Mouse (Mus musculus) CH12.LX (cell line): ENCODE measurements at regions not wholly inside any gene's neighbourhood (a gene's known extent, or its start where the extent isn't known, plus 50 kb on each side); places are given as distances from the start of the nearest gene placed in this dataset.

Experiments
- DNase-seq: peaks from one replicate; pipeline ENCODE4 v3.0.0-alpha.2; 2013; ENCODE audit errors: extremely low read depth
- H3K27ac ChIP-seq: 2 replicates; pipeline ENCODE4 v1.5.1; 2012; ENCODE audit warnings: low read depth, mild to moderate bottlenecking, control low read depth, moderate library complexity; ENCODE audit not compliant: insufficient read depth
- H3K27me3 ChIP-seq: replicated peaks from 2 replicates; pipeline ENCODE3; 2012; ENCODE audit warnings: inconsistent platforms
- H3K36me3 ChIP-seq, 2 experiments: replicated peaks in 1 of 2; 2 replicates each; pipeline versions ENCODE3 to v1.6.1; 2012; ENCODE audit warnings: inconsistent platforms in 1 of 2, low read length in 1 of 2, mild to moderate bottlenecking in 1 of 2, mixed read lengths in 1 of 2, moderate library complexity in 1 of 2; ENCODE audit not compliant: control insufficient read depth in 1 of 2, insufficient read depth in 1 of 2
- H3K4me1 ChIP-seq, 2 experiments: 2 replicates each; pipeline ENCODE4 v1.6.1; 2012; ENCODE audit warnings: inconsistent platforms in 1 of 2, moderate library complexity in 1 of 2; ENCODE audit not compliant: insufficient read depth in 2 of 2, control insufficient read depth in 1 of 2
- H3K4me2 ChIP-seq: 2 replicates; pipeline ENCODE4 v1.6.1; 2012; ENCODE audit warnings: low read depth, mild to moderate bottlenecking, control low read depth; ENCODE audit not compliant: poor library complexity, insufficient read depth, severe bottlenecking
- H3K4me3 ChIP-seq, 3 experiments: fragments of 150-350 bp in 1 of 3; sonication (generic) in 1 of 3; replicated peaks in 1 of 3; 2 replicates each; pipeline versions ENCODE3 to v1.5.1; 2011 to 2012; ENCODE audit warnings: low read depth in 2 of 3, low read length in 2 of 3, mild to moderate bottlenecking in 2 of 3, moderate library complexity in 2 of 3, control low read depth in 1 of 3, improper control_type of control experiment in 1 of 3, inconsistent platforms in 1 of 3, mixed read lengths in 1 of 3; ENCODE audit not compliant: poor library complexity in 1 of 3
- H3K79me2 ChIP-seq: replicated peaks from 2 replicates; pipeline ENCODE4 v1.6.1; 2012; ENCODE audit warnings: mild to moderate bottlenecking, moderate library complexity; ENCODE audit not compliant: control insufficient read depth, poor library complexity, insufficient read depth, severe bottlenecking; ENCODE audit errors: extremely low read depth
- H3K9ac ChIP-seq: 2 replicates; pipeline ENCODE4 v1.6.1; 2012; ENCODE audit warnings: low read depth, mild to moderate bottlenecking, control low read depth, moderate library complexity; ENCODE audit not compliant: insufficient read depth
- H3K9me3 ChIP-seq: replicated peaks from 2 replicates; pipeline ENCODE3; 2012; ENCODE audit warnings: low read length, inconsistent platforms, mixed read lengths
- CHD1 ChIP-seq: IDR thresholded peaks from 2 replicates; pipeline ENCODE4 v1.6.1; 2012; ENCODE audit warnings: low read depth, low read length, improper control_type of control experiment, inconsistent platforms
- CTCF ChIP-seq, 2 experiments: IDR thresholded peaks in 1 of 2; conservative IDR thresholded peaks in 1 of 2; 2 replicates each; pipeline ENCODE4 v1.5.1; 2011 to 2012; ENCODE audit warnings: low read depth in 2 of 2, low read length in 2 of 2, improper control_type of control experiment in 1 of 2, inconsistent platforms in 1 of 2, mild to moderate bottlenecking in 1 of 2, moderate library complexity in 1 of 2
- E2F4 ChIP-seq: IDR thresholded peaks from 2 replicates; pipeline ENCODE4 v1.6.1; 2011; ENCODE audit warnings: low read depth, low read length, improper control_type of control experiment; ENCODE audit not compliant: insufficient replicate concordance
- ELF1 ChIP-seq: IDR thresholded peaks from 2 replicates; pipeline ENCODE4 v1.6.1; 2014; ENCODE audit warnings: low read depth, mild to moderate bottlenecking, inconsistent platforms, low read length, improper control_type of control experiment
- ETS1 ChIP-seq: conservative IDR thresholded peaks from 2 replicates; pipeline ENCODE4 v1.6.1; 2012; ENCODE audit warnings: low read depth, mild to moderate bottlenecking, inconsistent platforms, low read length, improper control_type of control experiment, moderate library complexity
- MAX ChIP-seq: IDR thresholded peaks from 2 replicates; pipeline ENCODE4 v1.6.1; 2011; ENCODE audit warnings: low read length, improper control_type of control experiment
- MAZ ChIP-seq: IDR thresholded peaks from 2 replicates; pipeline ENCODE4 v1.6.1; 2012; ENCODE audit warnings: low read depth, mild to moderate bottlenecking, inconsistent platforms, low read length, improper control_type of control experiment, moderate library complexity
- MEF2A ChIP-seq: IDR thresholded peaks from 2 replicates; pipeline ENCODE4 v1.6.1; 2014; ENCODE audit warnings: low read depth, mild to moderate bottlenecking, inconsistent platforms, low read length, improper control_type of control experiment, borderline replicate concordance
- MYC ChIP-seq: IDR thresholded peaks from 2 replicates; pipeline ENCODE4 v1.6.1; 2011; ENCODE audit warnings: low read depth, mild to moderate bottlenecking, improper control_type of control experiment, low read length
- NELFE ChIP-seq: IDR thresholded peaks from 2 replicates; pipeline ENCODE4 v1.6.1; 2011; ENCODE audit warnings: low read depth, low read length, improper control_type of control experiment
- POLR2A ChIP-seq: IDR thresholded peaks from 2 replicates; pipeline ENCODE4 v1.6.1; 2011; ENCODE audit warnings: low read depth, mild to moderate bottlenecking, improper control_type of control experiment, low read length
- POLR2AphosphoS2 ChIP-seq: IDR thresholded peaks from 2 replicates; pipeline ENCODE4 v1.6.1; 2011; ENCODE audit warnings: low read depth, low read length, improper control_type of control experiment
- RAD21 ChIP-seq: IDR thresholded peaks from 2 replicates; pipeline ENCODE4 v1.6.1; 2011; ENCODE audit warnings: low read depth, mild to moderate bottlenecking, low read length, improper control_type of control experiment, moderate library complexity
- RCOR1 ChIP-seq: conservative IDR thresholded peaks from 2 replicates; pipeline ENCODE4 v1.6.1; 2012; ENCODE audit warnings: low read depth, mild to moderate bottlenecking, inconsistent platforms, low read length, improper control_type of control experiment
- SMC3 ChIP-seq: IDR thresholded peaks from 2 replicates; pipeline ENCODE4 v1.6.1; 2011; ENCODE audit warnings: low read depth, low read length, improper control_type of control experiment
- TCF12 ChIP-seq: IDR thresholded peaks from 2 replicates; pipeline ENCODE4 v1.6.1; 2014; ENCODE audit warnings: low read depth, mild to moderate bottlenecking, inconsistent platforms, low read length, improper control_type of control experiment
- UBTF ChIP-seq: IDR thresholded peaks from 2 replicates; pipeline ENCODE4 v1.6.1; 2012; ENCODE audit warnings: low read depth, mild to moderate bottlenecking, inconsistent platforms, low read length, improper control_type of control experiment, moderate library complexity
- USF1 ChIP-seq: IDR thresholded peaks from 2 replicates; pipeline ENCODE4 v1.6.1; 2014; ENCODE audit warnings: low read depth, mild to moderate bottlenecking, inconsistent platforms, low read length, improper control_type of control experiment
- ZNF384 ChIP-seq: IDR thresholded peaks from 2 replicates; pipeline ENCODE4 v1.6.1; 2012; ENCODE audit warnings: low read depth, low read length, improper control_type of control experiment, inconsistent platforms
- dilution Hi-C: fragments of 300-500 bp; cut with MboI; formaldehyde crosslinking; loops from 2 replicates; pipeline ENCODE4 v1.14.3; 2020; ENCODE audit warnings: low sequenced_read_pairs; ENCODE audit not compliant: extremely low pct_unique_long_range_greater_than_20kb, extremely low pct_ligation_motif_present
- in situ Hi-C: fragments of 300-500 bp; cut with MboI; formaldehyde crosslinking; loops from 3 replicates; pipeline ENCODE4 v1.14.3; 2019; ENCODE audit warnings: low sequenced_read_pairs, low pct_ligation_motif_present, low pct_unique_long_range_greater_than_20kb, mixed read lengths

- no peaks in the 10 kb centered on the region for H3K9me3 ChIP-seq
- H3K36me3 ChIP-seq, result no peaks in the 10 kb centered on the region
- H3K4me3 ChIP-seq, result no peak overlapping the region
- no peaks in the 10 kb centered on the region for H3K79me2 ChIP-seq
- peaks cover 8% of the 10 kb centered on the region for H3K27me3 ChIP-seq
- no peak overlapping the region for H3K4me2 ChIP-seq
- no peak overlapping the region for H3K9ac ChIP-seq
- peaks cover 7 to 22% of the 10 kb centered on the region in 2 experiments for H3K4me1 ChIP-seq
- TF ChIP-seq TCF12 (peak; percentile 64; the same call in 1 of the 2 replicates), POLR2AphosphoS2 (no peak)
- H3K27ac ChIP-seq, result no peak overlapping the region
- dilution Hi-C loops, result no loop called here
- DNase-seq, result no peak
- in situ Hi-C loops, result no loop called here
Observed at GRCm38 (mm10) chr15:8576975-8577374, 57.2 kb upstream of the Gm2310 start.

DNA sequence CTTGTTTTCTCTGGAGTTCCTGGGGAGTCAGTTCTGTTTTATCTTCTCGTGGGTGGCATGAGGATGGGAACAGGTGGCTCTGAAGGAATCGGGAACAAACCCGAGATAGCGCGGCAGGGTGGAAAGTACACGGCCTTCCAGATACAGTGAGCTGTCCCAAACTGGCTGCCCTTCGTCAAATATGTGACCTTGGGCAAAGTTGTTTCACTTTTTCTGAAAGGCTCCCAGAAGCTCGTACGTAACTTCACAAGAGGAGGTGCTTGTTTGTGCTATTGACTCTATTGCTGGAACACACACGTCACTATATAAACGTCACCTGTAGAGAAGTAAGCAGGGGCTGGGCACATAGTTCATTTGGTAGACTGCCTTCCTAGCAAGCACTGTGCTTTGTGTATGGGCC, 49.9 kb upstream of the Gm2310 start:
- H3K4me3 ChIP-seq, result peak overlapping the region in 2 of 3 experiments; percentile 26 to 65
- TF ChIP-seq POLR2A, result no peak
- TF ChIP-seq NELFE, result no peak
- TF ChIP-seq SMC3, result no peak
- TF ChIP-seq MAX, result 0 out of 2 replicates have a peak, but pooled peaks have one; percentile 1
- TF ChIP-seq RAD21, result no peak
- TF ChIP-seq ETS1, result no peak
- no peak for TF ChIP-seq ZNF384
- no peak for TF ChIP-seq USF1
- TF ChIP-seq MAZ, result peak; percentile 15; the same call in 1 of the 2 replicates
- TF ChIP-seq RCOR1, result no peak
- TF ChIP-seq MEF2A, result no peak
- no peak for TF ChIP-seq E2F4
- TF ChIP-seq CHD1, result no peak
- no peak for TF ChIP-seq ELF1
- no peak for TF ChIP-seq UBTF
- TF ChIP-seq CTCF (conservative IDR thresholded peaks at IDR 0.05 in 1 of 2, IDR thresholded peaks at IDR 0.05 in 1 of 2; ENCODE audit: low read depth in 2 of 2, low read length in 2 of 2), result no peak
- no peak for TF ChIP-seq MYC
- no peaks in the 10 kb centered on the region for H3K36me3 ChIP-seq
- DNase-seq, result peak; percentile 32
- H3K9ac ChIP-seq, result no peak overlapping the region
- in situ Hi-C loops, result no loop called here
- H3K27me3 ChIP-seq, result peaks cover 28% of the 10 kb centered on the region
- peak overlapping the region; percentile 97 for H3K4me2 ChIP-seq
- H3K79me2 ChIP-seq, result no peaks in the 10 kb centered on the region
- peaks cover 3 to 9% of the 10 kb centered on the region in 2 experiments for H3K4me1 ChIP-seq
- dilution Hi-C loops, result no loop called here
- H3K27ac ChIP-seq, result no peak overlapping the region
- H3K9me3 ChIP-seq, result no peaks in the 10 kb centered on the region
